ENCODE assay signal across 12 mouse cellular contexts in genomic region chr8:125624287-125624686, GRCm38 (mm10). TPM values are rescaled to one million over a fixed set of nuclear protein-coding genes. Genes with fewer than 3 reads are reported as not detected.
A peak's percentile ranks its signal among the peaks of the same experiment; 100 is the strongest.
DNase-seq lines count a peak whose midpoint lies in the region; ATAC-seq and TF ChIP-seq lines count a peak whose summit lies in the region.
"Had no signal": no experiment of that assay in that cellular context is flagged by ENCODE, and none has a peak within 500 bp of the region (broad histone marks: within the 10 kb centered on the region; RNA-seq: fewer than 3 reads in every experiment).

No protein-coding gene starts in this region.

- H3K4me2 ChIP-seq in heart, embryonic 16.5 days (ENCODE audit: low read depth, low read length) = no peak overlapping the region
- H3K4me2 ChIP-seq in lung, postnatal 0 days (replicated peaks; ENCODE audit: low read depth, low read length) = no peak overlapping the region
- H3K4me2 ChIP-seq: forebrain, embryonic 15.5 days; limb, embryonic 13.5 days; neural tube, embryonic 13.5 days had no signal

- no peak overlapping the region for H3K9ac ChIP-seq in heart, embryonic 16.5 days (ENCODE audit: low read length)
- no peak overlapping the region for H3K9ac ChIP-seq in lung, postnatal 0 days (replicated peaks; ENCODE audit: low read depth)
- H3K9ac ChIP-seq: forebrain, embryonic 15.5 days; limb, embryonic 13.5 days; neural tube, embryonic 13.5 days had no signal

- no peak for DNase-seq in heart, postnatal 25 days (ENCODE audit: low spot score)
- peak; percentile 44 for DNase-seq in lung, postnatal 0 days (ENCODE audit: low spot score)
- no peak for DNase-seq in lung, postnatal 36 days
- peak; percentile 38 for DNase-seq in heart, postnatal 4 days
- peak; percentile 50 for DNase-seq in telencephalon, adult 2 months (ENCODE audit: low read depth, low spot score)
- DNase-seq in retina, postnatal 1 day = no peak
- DNase-seq: cerebellum, adult 9-10 months; midbrain, embryonic 14.5 days had no signal

- H3K9me3 ChIP-seq in heart, embryonic 16.5 days (replicated peaks; ENCODE audit: control insufficient read depth, low read length) = peaks cover 9% of the 10 kb centered on the region
- H3K9me3 ChIP-seq in lung, postnatal 0 days (ENCODE audit: low read length) = no peaks in the 10 kb centered on the region
- H3K9me3 ChIP-seq: forebrain, embryonic 15.5 days had no signal

- no peak overlapping the region for H3K4me3 ChIP-seq in heart, embryonic 16.5 days (ENCODE audit: low read length)
- no peak overlapping the region for H3K4me3 ChIP-seq in lung, postnatal 0 days (ENCODE audit: low read depth, low read length)
- H3K4me3 ChIP-seq: forebrain, embryonic 15.5 days; limb, embryonic 13.5 days; neural tube, embryonic 13.5 days had no signal

- intact Hi-C loops in heart, postnatal 25 days (cut with DNase I) = no loop called here

- WGBS in heart, embryonic 16.5 days = 32% methylated on average over 8 of the region's 8 CpGs
- 34% methylated on average over 8 of the region's 8 CpGs for WGBS in lung, postnatal 0 days

- peak; percentile 59 for ATAC-seq in heart, embryonic 16.5 days (replicated peaks; ENCODE audit: extremely low read depth, insufficient read depth, low FRiP score)
- ATAC-seq in lung, postnatal 0 days = peak; percentile 47
- ATAC-seq: forebrain, embryonic 15.5 days had no signal

- TF ChIP-seq EP300 in lung, postnatal 0 days (IDR thresholded peaks at IDR 0.05) = no peak

- no peaks in the 10 kb centered on the region for H3K36me3 ChIP-seq in heart, embryonic 16.5 days (ENCODE audit: control insufficient read depth, insufficient read depth)
- no peaks in the 10 kb centered on the region for H3K36me3 ChIP-seq in lung, postnatal 0 days (ENCODE audit: insufficient read depth, low read length)
- H3K36me3 ChIP-seq: forebrain, embryonic 15.5 days; limb, embryonic 13.5 days; neural tube, embryonic 13.5 days had no signal

- peaks cover 19% of the 10 kb centered on the region for H3K4me1 ChIP-seq in heart, embryonic 16.5 days (ENCODE audit: control insufficient read depth, insufficient read depth, low read length)
- H3K4me1 ChIP-seq in lung, postnatal 0 days (ENCODE audit: insufficient read depth, low read depth, low read length) = peaks cover 6% of the 10 kb centered on the region

- H3K27ac ChIP-seq in heart, embryonic 16.5 days (ENCODE audit: low read length) = no peak overlapping the region
- H3K27ac ChIP-seq in lung, postnatal 0 days (ENCODE audit: low read length) = no peak overlapping the region
- H3K27ac ChIP-seq: forebrain, embryonic 15.5 days; limb, embryonic 13.5 days; neural tube, embryonic 13.5 days had no signal

- no peaks in the 10 kb centered on the region for H3K27me3 ChIP-seq in heart, embryonic 16.5 days (ENCODE audit: control insufficient read depth, insufficient read depth, low read length)
- H3K27me3 ChIP-seq in lung, postnatal 0 days (replicated peaks; ENCODE audit: insufficient read depth, low read length) = no peaks in the 10 kb centered on the region
- H3K27me3 ChIP-seq: forebrain, embryonic 15.5 days; limb, embryonic 13.5 days; neural tube, embryonic 13.5 days had no signal

- TF ChIP-seq CTCF in lung, postnatal 0 days (IDR thresholded peaks at IDR 0.05) = no peak

RNA-seq across cellular contexts. Expression of gene Map10, which starts 45.3 kb away (rescaled TPM):
- 6.6 and 6.9 TPM in 2 replicates for polyA plus RNA-seq in heart, embryonic 16.5 days (2015; fragmentation: Nextera tagmentation; extraction: Ambion mirVana)
- total RNA-seq in heart, postnatal 25 days (2021) = 1 to 10 TPM; 5.2 to 5.8 TPM
- polyA plus RNA-seq in lung, postnatal 0 days (2015; fragmentation: Nextera tagmentation; extraction: Ambion mirVana) = 3.6 and 3.7 TPM in 2 replicates
- total RNA-seq in heart, postnatal 4 days (2021) = 1 to 10 TPM; 5.4 to 5.9 TPM

RNA-seq across cellular contexts. Expression of gene Sipa1l2, which starts 54.7 kb away (rescaled TPM):
- 19.9 and 24.4 TPM in 2 replicates for polyA plus RNA-seq in heart, embryonic 16.5 days (2015; fragmentation: Nextera tagmentation; extraction: Ambion mirVana)
- 10 to 100 TPM; 43.7 to 44.8 TPM for total RNA-seq in heart, postnatal 25 days (2021)
- polyA plus RNA-seq in lung, postnatal 0 days (2015; fragmentation: Nextera tagmentation; extraction: Ambion mirVana) = 9.4 and 11.1 TPM in 2 replicates
- total RNA-seq in heart, postnatal 4 days (2021) = 10 to 100 TPM; 70.1 to 72.6 TPM

Comparison
In these comparisons a context has a peak if more than half of its experiments do, and no peak if none do; other contexts are left out.
1. DNase-seq: peak in lung, postnatal 0 days (single experiment), heart, postnatal 4 days (single experiment) and telencephalon, adult 2 months (single experiment); none in heart, postnatal 25 days (single experiment), lung, postnatal 36 days (single experiment) and retina, postnatal 1 day (single experiment).